Mouse (Mus musculus) intestine, embryonic 14.5 days (tissue): Measurements from ENCODE around the gene Eps15. TPM values are rescaled to one million over a fixed set of nuclear protein-coding genes. Genes with fewer than 3 reads are reported as not detected.
"Not testable (repeated sequence)": the region's sequence is repeated elsewhere in the genome, so short reads cannot be mapped to it uniquely, and the experiment has no call there.

Source experiments
- ATAC-seq: fragments of 200-750 bp; cut with Nextera tagmentation; replicated peaks from 2 replicates; pipeline ENCODE4 v1.8.0; 2017; ENCODE audit warnings: low read depth, moderate number of reproducible peaks, moderate TSS enrichment, moderate library complexity; ENCODE audit not compliant: low FRiP score, low TSS enrichment
- DNase-seq: peaks from one replicate; pipeline ENCODE4 v3.0.0-alpha.2; 2018; ENCODE audit warnings: low spot score
- H3K27ac ChIP-seq: fragments of 300-500 bp; sonication (generic); 2 replicates; pipeline ENCODE4 v1.5.1; 2014; ENCODE audit warnings: low read depth, mild to moderate bottlenecking, control low read depth
- H3K27me3 ChIP-seq: fragments of 300-500 bp; sonication (generic); replicated peaks from 2 replicates; pipeline ENCODE4 v1.6.1; 2014; ENCODE audit warnings: low read length, control low read depth; ENCODE audit not compliant: control insufficient read depth, insufficient read depth
- H3K36me3 ChIP-seq: fragments of 300-500 bp; sonication (generic); 2 replicates; pipeline ENCODE4 v1.6.1; 2014; ENCODE audit warnings: low read length, control low read depth; ENCODE audit not compliant: control insufficient read depth, insufficient read depth
- H3K4me1 ChIP-seq: fragments of 300-500 bp; sonication (generic); replicated peaks from 2 replicates; pipeline ENCODE4 v1.6.1; 2014; ENCODE audit warnings: low read length, control low read depth, mixed read lengths; ENCODE audit not compliant: control insufficient read depth, insufficient read depth
- H3K4me2 ChIP-seq: fragments of 300-500 bp; sonication (generic); 2 replicates; pipeline ENCODE4 v1.6.1; 2014; ENCODE audit warnings: low read length
- H3K4me3 ChIP-seq: fragments of 300-500 bp; sonication (generic); 2 replicates; pipeline ENCODE4 v1.5.1; 2014; ENCODE audit warnings: low read depth, low read length, control low read depth, mixed read lengths
- H3K9ac ChIP-seq: fragments of 300-500 bp; sonication (generic); 2 replicates; pipeline ENCODE4 v1.6.1; 2014; ENCODE audit warnings: mild to moderate bottlenecking, low read length
- H3K9me3 ChIP-seq: fragments of 300-500 bp; sonication (generic); 2 replicates; pipeline ENCODE4 v1.6.1; 2016; ENCODE audit warnings: low read length, control low read depth; ENCODE audit not compliant: control insufficient read depth
- WGBS: fragments of 180-500 bp; shearing (Covaris S2); extraction: QIAGEN DNeasy Blood & Tissue Kit; methylation state at CpG from one replicate; pipeline ENCODE4 v1.1.7; 2014; 5-methylcytosine and 5-hydroxymethylcytosine counted together
- polyA plus RNA-seq: library from polyadenylated mRNA; unstranded; fragments of >200 nt; fragmentation: Nextera tagmentation; extraction: Ambion mirVana; gene quantifications from 2 replicates; pipeline ENCODE4 v1.2.1, GENCODE M21; 2014

Eps15 gene
- polyA plus RNA-seq, 1 experiment from 2014 or later = 36.6 TPM

GRCm38 (mm10) chr4:109400366-109400980, 120.4 kb downstream of the Eps15 start:
- DNase-seq (no peak), ATAC-seq (no peak)

DNA sequence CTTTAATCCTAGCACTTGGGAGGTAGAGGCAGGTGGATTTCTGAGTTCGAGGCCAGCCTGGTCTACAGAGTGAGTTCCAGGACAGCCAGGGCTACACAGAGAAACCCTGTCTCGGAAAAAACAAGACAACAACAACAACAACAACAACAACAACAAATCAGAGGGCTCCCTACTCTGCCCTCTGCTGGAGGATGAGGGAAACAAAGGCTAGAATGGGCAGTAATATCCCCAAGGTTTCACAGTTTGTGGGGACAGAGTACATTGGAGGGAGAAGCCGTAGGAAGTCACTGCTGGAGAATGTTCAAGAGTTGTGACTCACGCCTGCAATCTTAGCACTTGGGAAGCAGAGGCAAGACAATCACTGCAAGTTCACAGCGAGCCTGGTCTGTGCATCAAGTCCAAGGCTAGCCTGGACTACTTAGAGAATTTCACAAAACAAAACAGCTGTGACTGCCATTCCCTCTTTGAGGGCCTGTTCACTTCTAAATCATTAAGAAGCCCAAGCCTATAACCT, 121.2 kb downstream of the Eps15 start:
- H3K9me3 ChIP-seq = no peaks in the 10 kb centered on the region
- no peak overlapping the region for H3K4me2 ChIP-seq
- no peak overlapping the region for H3K4me3 ChIP-seq
- no peak overlapping the region for H3K9ac ChIP-seq
- no peak for ATAC-seq
- 83% methylated on average over 5 of the region's 5 CpGs for WGBS
- no peaks in the 10 kb centered on the region for H3K27me3 ChIP-seq
- H3K36me3 ChIP-seq = no peaks in the 10 kb centered on the region
- no peak for DNase-seq
- no peak overlapping the region for H3K27ac ChIP-seq
- H3K4me1 ChIP-seq = peaks cover 3% of the 10 kb centered on the region

More at GRCm38 (mm10) chr4:109400366-109400980, 120.4 kb downstream of the Eps15 start:
- H3K27ac ChIP-seq = no peak overlapping the region
- H3K4me3 ChIP-seq = no peak overlapping the region
- H3K36me3 ChIP-seq = no peaks in the 10 kb centered on the region
- H3K9ac ChIP-seq = no peak overlapping the region
- no peaks in the 10 kb centered on the region for H3K4me1 ChIP-seq
- H3K9me3 ChIP-seq = no peaks in the 10 kb centered on the region
- H3K27me3 ChIP-seq = no peaks in the 10 kb centered on the region
- WGBS = 83% methylated on average over 10 of the region's 10 CpGs
- no peak overlapping the region for H3K4me2 ChIP-seq

DNA sequence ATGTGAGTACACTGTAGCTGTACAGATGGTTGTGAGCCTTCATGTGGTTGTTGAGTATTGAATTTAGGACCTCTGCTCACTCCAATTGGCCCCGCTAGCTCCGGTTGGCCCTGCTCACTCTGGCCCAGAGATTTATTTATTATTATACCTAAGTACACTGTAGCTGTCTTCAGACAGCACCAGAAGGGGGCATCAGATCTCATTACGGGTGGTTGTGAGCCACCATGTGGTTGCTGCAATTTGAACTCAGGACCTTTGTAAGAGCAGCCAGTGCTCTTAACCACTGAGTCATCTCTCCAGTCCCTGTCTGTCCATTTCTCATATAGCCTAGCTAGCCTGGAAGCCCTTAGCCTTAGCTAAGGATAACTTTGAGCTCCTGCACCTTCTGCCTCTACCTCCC, 124.8 kb downstream of the Eps15 start:
- not testable (repeated sequence) for H3K4me3 ChIP-seq, H3K27ac ChIP-seq, H3K4me2 ChIP-seq, ATAC-seq, H3K9ac ChIP-seq, H3K27me3 ChIP-seq, H3K36me3 ChIP-seq, DNase-seq, H3K9me3 ChIP-seq
- H3K4me1 ChIP-seq = peaks cover 11% of the 10 kb centered on the region
- 89% methylated on average over 3 of the region's 3 CpGs for WGBS

GRCm38 (mm10) chr4:109405415-109405814, 125.3 kb downstream of the Eps15 start:
- 61% methylated on average over 8 of the region's 8 CpGs for WGBS
- no peaks in the 10 kb centered on the region for H3K27me3 ChIP-seq
- H3K4me2 ChIP-seq = peak overlapping the region; percentile 98
- DNase-seq = no peak
- H3K27ac ChIP-seq = peak overlapping the region; percentile 51; the same call in 1 of the 2 replicates
- H3K4me3 ChIP-seq = 0 out of 2 replicates have a peak overlapping the region, but pooled peaks have one; percentile 4
- no peak overlapping the region for H3K9ac ChIP-seq
- no peaks in the 10 kb centered on the region for H3K36me3 ChIP-seq
- H3K9me3 ChIP-seq = no peaks in the 10 kb centered on the region
- ATAC-seq = no peak
- H3K4me1 ChIP-seq = peaks cover 11% of the 10 kb centered on the region

GRCm38 (mm10) chr4:109406054-109406485, 126.0 kb downstream of the Eps15 start:
- Histone ChIP-seq H3K4me2 (peak overlapping the region; percentile 98), H3K4me3 (peak overlapping the region; percentile 52), H3K9ac (peak overlapping the region; percentile 56; the same call in 1 of the 2 replicates), H3K27ac (peak overlapping the region; percentile 80), H3K4me1 (peaks cover 11% of the 10 kb centered on the region), H3K9me3 (no peaks in the 10 kb centered on the region), H3K36me3 (no peaks in the 10 kb centered on the region), H3K27me3 (no peaks in the 10 kb centered on the region)
- 1% methylated on average over 3 of the region's 3 CpGs for WGBS
- DNase-seq (no peak), ATAC-seq (peak; percentile 81)

- under 1% methylated on average over 55 of the region's 56 CpGs for WGBS
- peak; percentile 61 for ATAC-seq
- no peaks in the 10 kb centered on the region for H3K36me3 ChIP-seq
- peaks cover 11% of the 10 kb centered on the region for H3K4me1 ChIP-seq
- peak within 1 kb of the TSS; percentile 80 for H3K27ac ChIP-seq
- H3K4me2 ChIP-seq = peak within 1 kb of the TSS; percentile 98
- H3K9ac ChIP-seq = peak within 1 kb of the TSS; percentile 56
- DNase-seq = peak; percentile 89
- H3K9me3 ChIP-seq = no peaks in the 10 kb centered on the region
- H3K4me3 ChIP-seq = peak within 1 kb of the TSS; percentile 52
- no peaks in the 10 kb centered on the region for H3K27me3 ChIP-seq
Measured at GRCm38 (mm10) chr4:109406486-109407175, 126.6 kb downstream of the Eps15 start, which contains the start of gene Ttc39a. Gene Ttc39a, plus strand, starts transcription at chr4:109406623.

- Histone ChIP-seq H3K27me3 (no peaks in the 10 kb centered on the region), H3K36me3 (no peaks in the 10 kb centered on the region), H3K4me2 (peak overlapping the region; percentile 98), H3K4me1 (peaks cover 11% of the 10 kb centered on the region), H3K4me3 (peak overlapping the region; percentile 52), H3K9ac (peak overlapping the region; percentile 56), H3K9me3 (no peaks in the 10 kb centered on the region), H3K27ac (peak overlapping the region; percentile 80)
- 8% methylated on average over 15 of the region's 24 CpGs for WGBS
- ATAC-seq (no peak; the same call in 1 of the 2 replicates), DNase-seq (no peak)
Measured at GRCm38 (mm10) chr4:109407176-109407520, 127.1 kb downstream of the Eps15 start.

- 56% methylated on average over 9 of the region's 9 CpGs for WGBS
- DNase-seq = peak; percentile 61
- H3K27ac ChIP-seq = no peak overlapping the region
- no peak for ATAC-seq
- peak overlapping the region; percentile 98 for H3K4me2 ChIP-seq
- H3K27me3 ChIP-seq = no peaks in the 10 kb centered on the region
- no peak overlapping the region for H3K4me3 ChIP-seq
- H3K9me3 ChIP-seq = no peaks in the 10 kb centered on the region
- peaks cover 11% of the 10 kb centered on the region for H3K4me1 ChIP-seq
- H3K36me3 ChIP-seq = no peaks in the 10 kb centered on the region
- no peak overlapping the region for H3K9ac ChIP-seq
Measured at GRCm38 (mm10) chr4:109407701-109408485, 127.8 kb downstream of the Eps15 start.
